Mouse (Mus musculus) intestine, embryonic 14.5 days (tissue): ENCODE results near the gene Helz. TPM values are rescaled to one million over a fixed set of nuclear protein-coding genes. Genes with fewer than 3 reads are reported as not detected.

ENCODE experiments used
- ATAC-seq: fragments of 200-750 bp; cut with Nextera tagmentation; replicated peaks from 2 replicates; pipeline ENCODE4 v1.8.0; 2017; ENCODE audit warnings: low read depth, moderate number of reproducible peaks, moderate TSS enrichment, moderate library complexity; ENCODE audit not compliant: low FRiP score, low TSS enrichment
- DNase-seq: peaks from one replicate; pipeline ENCODE4 v3.0.0-alpha.2; 2018; ENCODE audit warnings: low spot score
- H3K27ac ChIP-seq: fragments of 300-500 bp; sonication (generic); 2 replicates; pipeline ENCODE4 v1.5.1; 2014; ENCODE audit warnings: low read depth, mild to moderate bottlenecking, control low read depth
- H3K27me3 ChIP-seq: fragments of 300-500 bp; sonication (generic); replicated peaks from 2 replicates; pipeline ENCODE4 v1.6.1; 2014; ENCODE audit warnings: low read length, control low read depth; ENCODE audit not compliant: control insufficient read depth, insufficient read depth
- H3K36me3 ChIP-seq: fragments of 300-500 bp; sonication (generic); 2 replicates; pipeline ENCODE4 v1.6.1; 2014; ENCODE audit warnings: low read length, control low read depth; ENCODE audit not compliant: control insufficient read depth, insufficient read depth
- H3K4me1 ChIP-seq: fragments of 300-500 bp; sonication (generic); replicated peaks from 2 replicates; pipeline ENCODE4 v1.6.1; 2014; ENCODE audit warnings: low read length, control low read depth, mixed read lengths; ENCODE audit not compliant: control insufficient read depth, insufficient read depth
- H3K4me2 ChIP-seq: fragments of 300-500 bp; sonication (generic); 2 replicates; pipeline ENCODE4 v1.6.1; 2014; ENCODE audit warnings: low read length
- H3K4me3 ChIP-seq: fragments of 300-500 bp; sonication (generic); 2 replicates; pipeline ENCODE4 v1.5.1; 2014; ENCODE audit warnings: low read depth, low read length, control low read depth, mixed read lengths
- H3K9ac ChIP-seq: fragments of 300-500 bp; sonication (generic); 2 replicates; pipeline ENCODE4 v1.6.1; 2014; ENCODE audit warnings: mild to moderate bottlenecking, low read length
- H3K9me3 ChIP-seq: fragments of 300-500 bp; sonication (generic); 2 replicates; pipeline ENCODE4 v1.6.1; 2016; ENCODE audit warnings: low read length, control low read depth; ENCODE audit not compliant: control insufficient read depth
- WGBS: fragments of 180-500 bp; shearing (Covaris S2); extraction: QIAGEN DNeasy Blood & Tissue Kit; methylation state at CpG from one replicate; pipeline ENCODE4 v1.1.7; 2014; 5-methylcytosine and 5-hydroxymethylcytosine counted together
- polyA plus RNA-seq: library from polyadenylated mRNA; unstranded; fragments of >200 nt; fragmentation: Nextera tagmentation; extraction: Ambion mirVana; gene quantifications from 2 replicates; pipeline ENCODE4 v1.2.1, GENCODE M21; 2014

Helz gene
- polyA plus RNA-seq, 1 experiment from 2014 or later: 22.6 TPM

GRCm38 (mm10) chr11:107660452-107660851 lies 112.7 kb downstream of the Helz start:
- no peaks in the 10 kb centered on the region; the same call in 1 of the 2 replicates for H3K4me1 ChIP-seq
- H3K9me3 ChIP-seq: no peaks in the 10 kb centered on the region
- no peaks in the 10 kb centered on the region for H3K27me3 ChIP-seq
- no peak overlapping the region for H3K27ac ChIP-seq
- no peak for DNase-seq
- H3K4me3 ChIP-seq: no peak overlapping the region
- peaks cover 54% of the 10 kb centered on the region for H3K36me3 ChIP-seq
- WGBS: 94% methylated on average over 4 of the region's 4 CpGs
- ATAC-seq: no peak
- H3K4me2 ChIP-seq: no peak overlapping the region
- no peak overlapping the region for H3K9ac ChIP-seq

DNA sequence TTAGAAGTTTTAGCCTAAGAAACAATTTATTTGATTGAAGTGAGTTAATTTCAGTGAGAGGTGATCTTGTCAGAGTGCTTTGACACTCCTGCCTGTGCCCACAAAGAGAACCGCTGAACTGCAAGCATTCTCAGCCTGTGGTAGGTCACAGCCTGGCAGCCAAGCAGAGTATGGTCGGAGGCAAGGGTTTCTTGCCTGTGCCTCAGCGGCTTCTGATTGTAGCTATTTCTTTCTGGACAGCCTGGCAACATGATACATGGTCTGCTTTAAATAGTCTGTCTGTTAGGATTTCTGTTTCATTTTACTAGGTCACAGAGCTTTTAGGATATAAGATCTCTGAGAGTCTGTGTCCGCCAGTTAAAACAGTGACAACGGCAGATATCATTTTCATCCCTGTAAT lies 114.9 kb downstream of the Helz start:
- ATAC-seq: no peak
- H3K4me1 ChIP-seq: no peaks in the 10 kb centered on the region
- H3K9ac ChIP-seq: no peak overlapping the region
- H3K27me3 ChIP-seq: no peaks in the 10 kb centered on the region
- H3K36me3 ChIP-seq: peaks cover 58% of the 10 kb centered on the region
- no peak overlapping the region for H3K4me2 ChIP-seq
- DNase-seq: no peak
- H3K27ac ChIP-seq: no peak overlapping the region
- WGBS: 84% methylated on average over 5 of the region's 5 CpGs
- H3K9me3 ChIP-seq: no peaks in the 10 kb centered on the region
- no peak overlapping the region for H3K4me3 ChIP-seq

- Histone ChIP-seq H3K4me3 (no peak overlapping the region), H3K4me2 (no peak overlapping the region), H3K4me1 (no peaks in the 10 kb centered on the region), H3K9me3 (no peaks in the 10 kb centered on the region), H3K27me3 (no peaks in the 10 kb centered on the region), H3K9ac (no peak overlapping the region), H3K36me3 (peaks cover 80% of the 10 kb centered on the region), H3K27ac (no peak overlapping the region)
- 62% methylated on average over 2 of the region's 2 CpGs for WGBS
- DNase-seq (no peak), ATAC-seq (no peak)
These were observed 119.8 kb downstream of the Helz start for GRCm38 (mm10) chr11:107667542-107667941.

- no peaks in the 10 kb centered on the region for H3K4me1 ChIP-seq
- no peak for ATAC-seq
- no peak overlapping the region for H3K4me3 ChIP-seq
- H3K27me3 ChIP-seq: no peaks in the 10 kb centered on the region
- no peak overlapping the region for H3K9ac ChIP-seq
- no peak for DNase-seq
- no peak overlapping the region for H3K4me2 ChIP-seq
- WGBS: 87% methylated on average over 6 of the region's 6 CpGs
- no peaks in the 10 kb centered on the region for H3K9me3 ChIP-seq
- no peak overlapping the region for H3K27ac ChIP-seq
- H3K36me3 ChIP-seq: peaks cover 80% of the 10 kb centered on the region
These were observed 120.5 kb downstream of the Helz start for GRCm38 (mm10) chr11:107668223-107668622.

GRCm38 (mm10) chr11:107668977-107669376 lies 121.2 kb downstream of the Helz start:
- H3K36me3 ChIP-seq: peaks cover 83% of the 10 kb centered on the region
- H3K4me3 ChIP-seq: no peak overlapping the region
- no peak for ATAC-seq
- H3K9me3 ChIP-seq: no peaks in the 10 kb centered on the region
- H3K9ac ChIP-seq: no peak overlapping the region
- H3K4me2 ChIP-seq: no peak overlapping the region
- DNase-seq: no peak
- H3K4me1 ChIP-seq: no peaks in the 10 kb centered on the region
- H3K27ac ChIP-seq: no peak overlapping the region
- no peaks in the 10 kb centered on the region for H3K27me3 ChIP-seq
- WGBS: 72% methylated on average over 4 of the region's 4 CpGs

- Histone ChIP-seq H3K27ac (no peak overlapping the region), H3K9me3 (no peaks in the 10 kb centered on the region), H3K36me3 (peaks cover 56% of the 10 kb centered on the region), H3K4me2 (no peak overlapping the region), H3K9ac (no peak overlapping the region), H3K4me3 (no peak overlapping the region), H3K4me1 (no peaks in the 10 kb centered on the region; the same call in 1 of the 2 replicates), H3K27me3 (no peaks in the 10 kb centered on the region)
- DNase-seq: no peak
- no peak for ATAC-seq
- WGBS: 68% methylated on average over 5 of the region's 5 CpGs
These were observed 126.3 kb downstream of the Helz start for GRCm38 (mm10) chr11:107674006-107674405.

DNA sequence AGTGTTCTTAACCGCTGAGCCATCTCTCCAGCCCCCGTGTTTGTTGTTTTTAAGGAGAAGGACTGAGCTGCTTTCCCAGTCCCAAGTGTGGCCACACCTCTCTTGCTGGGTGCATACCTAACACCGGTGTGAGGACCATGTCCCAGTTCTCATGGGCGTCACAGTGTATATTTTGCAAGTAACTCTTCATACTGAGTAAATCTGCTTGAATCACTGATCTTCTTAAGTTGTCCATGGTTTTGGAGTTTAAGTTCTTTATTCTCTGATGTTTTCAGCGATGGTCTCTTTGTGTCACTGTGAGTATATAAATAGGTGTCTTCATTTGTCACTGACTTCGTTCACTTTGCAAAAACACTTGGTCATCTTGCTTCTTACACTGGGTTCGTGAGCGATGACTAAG lies 126.9 kb downstream of the Helz start:
- no peak overlapping the region for H3K9ac ChIP-seq
- no peak overlapping the region for H3K27ac ChIP-seq
- H3K9me3 ChIP-seq: no peaks in the 10 kb centered on the region
- ATAC-seq: no peak
- H3K4me1 ChIP-seq: no peaks in the 10 kb centered on the region; the same call in 1 of the 2 replicates
- WGBS: 90% methylated on average over 8 of the region's 8 CpGs
- H3K36me3 ChIP-seq: peaks cover 51% of the 10 kb centered on the region
- no peak overlapping the region for H3K4me2 ChIP-seq
- DNase-seq: no peak
- no peaks in the 10 kb centered on the region for H3K27me3 ChIP-seq
- H3K4me3 ChIP-seq: no peak overlapping the region

- WGBS: 86% methylated on average over 10 of the region's 10 CpGs
- Histone ChIP-seq H3K4me2 (no peak overlapping the region), H3K9ac (no peak overlapping the region), H3K27me3 (no peaks in the 10 kb centered on the region), H3K36me3 (peaks cover 44% of the 10 kb centered on the region), H3K9me3 (no peaks in the 10 kb centered on the region), H3K27ac (no peak overlapping the region), H3K4me1 (no peaks in the 10 kb centered on the region; the same call in 1 of the 2 replicates), H3K4me3 (no peak overlapping the region)
- no peak for DNase-seq
- ATAC-seq: no peak
These were observed 127.5 kb downstream of the Helz start for GRCm38 (mm10) chr11:107675246-107675645.

- Histone ChIP-seq H3K9me3 (no peaks in the 10 kb centered on the region), H3K27ac (no peak overlapping the region), H3K36me3 (peaks cover 37% of the 10 kb centered on the region), H3K9ac (no peak overlapping the region), H3K4me2 (no peak overlapping the region), H3K27me3 (no peaks in the 10 kb centered on the region), H3K4me3 (no peak overlapping the region), H3K4me1 (no peaks in the 10 kb centered on the region; the same call in 1 of the 2 replicates)
- ATAC-seq (no peak), DNase-seq (no peak)
- 45% methylated on average over 17 of the region's 17 CpGs for WGBS
These were observed 128.6 kb downstream of the Helz start for GRCm38 (mm10) chr11:107676207-107676940.
